Mouse (Mus musculus): ENCODE measurements around the gene Prkcb.

Gene Prkcb

GRCm38 (mm10) chr7:122558085-122558811, 269.7 kb downstream of the Prkcb start:
- DNase-seq = no peak

GRCm38 (mm10) chr7:122558912-122559311, 270.4 kb downstream of the Prkcb start:
- DNase-seq = no peak

- DNase-seq = no peak
Observed at GRCm38 (mm10) chr7:122562586-122562985, 274.0 kb downstream of the Prkcb start.

- DNase-seq = no peak
Observed at GRCm38 (mm10) chr7:122565371-122565770, 276.8 kb downstream of the Prkcb start.

GRCm38 (mm10) chr7:122566011-122566410, 277.5 kb downstream of the Prkcb start:
- no peak for DNase-seq

GRCm38 (mm10) chr7:122568787-122569186, 280.2 kb downstream of the Prkcb start:
- DNase-seq = no peak

GRCm38 (mm10) chr7:122570407-122570806, 281.9 kb downstream of the Prkcb start:
- DNase-seq = no peak

- no peak for DNase-seq
Observed at GRCm38 (mm10) chr7:122573101-122573635, 284.6 kb downstream of the Prkcb start.

GRCm38 (mm10) chr7:122574418-122574817, 285.9 kb downstream of the Prkcb start:
- no peak for DNase-seq

GRCm38 (mm10) chr7:122575056-122575455, 286.5 kb downstream of the Prkcb start:
- DNase-seq = no peak

- peak; percentile 6 for DNase-seq
Observed at GRCm38 (mm10) chr7:122575506-122575905, 287.0 kb downstream of the Prkcb start.

- no peak for DNase-seq
Observed at GRCm38 (mm10) chr7:122577571-122577970, 289.0 kb downstream of the Prkcb start.

- DNase-seq = no peak
Observed at GRCm38 (mm10) chr7:122579461-122580157, 291.1 kb downstream of the Prkcb start.

GRCm38 (mm10) chr7:122580158-122580475, 291.6 kb downstream of the Prkcb start:
- no peak for DNase-seq

GRCm38 (mm10) chr7:122584421-122585151, 296.0 kb downstream of the Prkcb start:
- no peak for DNase-seq

GRCm38 (mm10) chr7:122595897-122596296, 307.3 kb downstream of the Prkcb start:
- no peak for DNase-seq

- no peak for DNase-seq
Observed at GRCm38 (mm10) chr7:122596596-122597170, 308.1 kb downstream of the Prkcb start.

GRCm38 (mm10) chr7:122597313-122597712, 308.8 kb downstream of the Prkcb start:
- no peak for DNase-seq

- DNase-seq = no peak
Observed at GRCm38 (mm10) chr7:122600856-122601255, 312.3 kb downstream of the Prkcb start.

GRCm38 (mm10) chr7:122605066-122605465, 316.5 kb downstream of the Prkcb start:
- no peak for DNase-seq

GRCm38 (mm10) chr7:122609420-122609819, 320.9 kb downstream of the Prkcb start:
- DNase-seq = no peak

- no peak for DNase-seq
Observed at GRCm38 (mm10) chr7:122610161-122610560, 321.6 kb downstream of the Prkcb start.

- no peak for DNase-seq
Observed at GRCm38 (mm10) chr7:122613876-122614275, 325.3 kb downstream of the Prkcb start.

Measured in kidney, postnatal 14 days (tissue).